Mouse (Mus musculus) heart, embryonic 11.5 days (tissue): ENCODE results near the gene Clec2d. TPM values are rescaled to one million over a fixed set of nuclear protein-coding genes. Genes with fewer than 3 reads are reported as not detected.

ENCODE experiments used
- ATAC-seq: fragments of 200-750 bp; cut with Nextera tagmentation; replicated peaks from 2 replicates; pipeline ENCODE4 v1.8.0; 2017; ENCODE audit warnings: moderate library complexity; ENCODE audit not compliant: insufficient number of reproducible peaks, low FRiP score, low TSS enrichment
- H3K27ac ChIP-seq: fragments of 300-500 bp; sonication (generic); 2 replicates; pipeline ENCODE4 v1.5.1; 2014; ENCODE audit warnings: mild to moderate bottlenecking, low read depth, low read length
- H3K27me3 ChIP-seq: fragments of 300-500 bp; sonication (generic); 2 replicates; pipeline ENCODE4 v1.6.1; 2014; ENCODE audit warnings: mild to moderate bottlenecking, low read length, mixed read lengths; ENCODE audit not compliant: control insufficient read depth, insufficient read depth
- H3K36me3 ChIP-seq: fragments of 300-500 bp; sonication (generic); 2 replicates; pipeline ENCODE4 v1.6.1; 2014; ENCODE audit warnings: mild to moderate bottlenecking, low read length, moderate library complexity, mixed read lengths; ENCODE audit not compliant: control insufficient read depth, insufficient read depth
- H3K4me1 ChIP-seq: fragments of 300-500 bp; sonication (generic); 2 replicates; pipeline ENCODE4 v1.6.1; 2014; ENCODE audit warnings: low read length; ENCODE audit not compliant: control insufficient read depth, insufficient read depth
- H3K4me2 ChIP-seq: fragments of 300-500 bp; sonication (generic); 2 replicates; pipeline ENCODE4 v1.6.1; 2014; ENCODE audit warnings: mild to moderate bottlenecking, moderate library complexity
- H3K4me3 ChIP-seq: fragments of 300-500 bp; sonication (generic); 2 replicates; pipeline ENCODE4 v1.5.1; 2014; ENCODE audit warnings: low read depth, low read length
- H3K9ac ChIP-seq: fragments of 300-500 bp; sonication (generic); 2 replicates; pipeline ENCODE4 v1.6.1; 2014; ENCODE audit warnings: mild to moderate bottlenecking, low read depth, low read length, moderate library complexity
- H3K9me3 ChIP-seq: fragments of 300-500 bp; sonication (generic); replicated peaks from 2 replicates; pipeline ENCODE4 v1.6.1; 2016; ENCODE audit warnings: low read length; ENCODE audit not compliant: control insufficient read depth
- WGBS: fragments of 180-500 bp; shearing (Covaris S2); extraction: QIAGEN DNeasy Blood & Tissue Kit; methylation state at CpG from one replicate; pipeline ENCODE4 v1.1.7; 2014; ENCODE audit not compliant: insufficient replicate concordance; 5-methylcytosine and 5-hydroxymethylcytosine counted together
- microRNA-seq: library from miRNA; unstranded; fragments of <30 nt; microRNA quantifications from one replicate; pipeline ENCODE4, GENCODE M21; 2016; ENCODE audit warnings: borderline number of aligned reads
- polyA plus RNA-seq: library from polyadenylated mRNA; unstranded; fragments of >200 nt; fragmentation: Nextera tagmentation; extraction: Ambion mirVana; gene quantifications from 2 replicates; pipeline ENCODE4 v1.2.1, GENCODE M21; 2014

Clec2d gene
- polyA plus RNA-seq, 1 experiment from 2014 or later, result not detected

GRCm38 (mm10) chr6:129233955-129234369, 53.5 kb downstream of the Clec2d start:
- no peak overlapping the region for H3K4me3 ChIP-seq
- H3K27me3 ChIP-seq, result no peaks in the 10 kb centered on the region
- no peak for ATAC-seq
- H3K4me1 ChIP-seq, result no peaks in the 10 kb centered on the region; the same call in 1 of the 2 replicates
- H3K36me3 ChIP-seq, result no peaks in the 10 kb centered on the region
- H3K4me2 ChIP-seq, result no peak overlapping the region
- no peaks in the 10 kb centered on the region for H3K9me3 ChIP-seq
- no peak overlapping the region for H3K9ac ChIP-seq
- 83% methylated on average over 11 of the region's 18 CpGs for WGBS
- H3K27ac ChIP-seq, result no peak overlapping the region

DNA sequence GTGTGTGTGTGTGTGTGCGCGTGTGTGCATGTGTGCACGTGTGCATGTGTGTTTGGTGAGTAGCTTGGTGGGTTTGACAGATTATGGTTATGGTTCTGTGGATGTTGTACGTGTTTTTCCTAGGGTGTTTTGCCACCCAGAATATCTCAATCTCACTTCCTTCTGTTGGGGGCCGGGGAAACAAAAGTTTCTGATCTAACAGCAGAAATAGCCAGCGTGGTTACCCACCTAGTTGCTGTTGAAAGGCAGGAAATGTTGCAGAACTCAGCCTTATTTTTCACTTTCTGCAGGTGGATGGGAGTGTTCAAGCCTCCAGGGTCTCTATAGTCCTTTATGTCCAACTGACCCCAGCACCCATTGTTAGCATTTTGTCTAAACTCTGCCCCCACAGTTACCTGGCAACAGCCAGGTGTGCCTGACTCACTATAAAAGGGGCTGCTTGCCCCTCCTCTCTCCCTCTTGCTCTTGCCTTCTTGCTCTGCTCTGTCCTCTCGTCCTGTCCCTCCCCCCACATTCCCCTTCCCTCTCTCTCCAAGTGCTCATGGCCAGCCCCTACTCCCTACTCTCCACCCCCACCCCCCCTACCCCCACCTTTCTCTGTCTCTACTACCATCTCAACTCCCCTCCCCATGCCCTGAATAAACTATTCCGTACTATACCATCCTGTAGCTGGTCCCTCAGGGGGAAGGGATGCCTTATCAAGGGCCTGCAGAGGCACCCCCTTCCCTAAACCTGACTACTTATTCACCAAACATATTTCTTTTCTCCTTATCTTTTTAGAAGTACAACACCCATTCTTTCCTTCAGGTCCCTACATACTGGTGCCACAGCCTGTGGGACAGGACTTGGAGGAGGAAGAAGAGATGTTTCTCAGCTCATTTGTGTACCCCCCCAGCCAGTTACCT, 54.3 kb downstream of the Clec2d start:
- H3K9ac ChIP-seq, result no peak overlapping the region
- H3K27ac ChIP-seq, result no peak overlapping the region
- no peaks in the 10 kb centered on the region for H3K9me3 ChIP-seq
- H3K4me1 ChIP-seq, result no peaks in the 10 kb centered on the region; the same call in 1 of the 2 replicates
- no peaks in the 10 kb centered on the region for H3K27me3 ChIP-seq
- no peak overlapping the region for H3K4me2 ChIP-seq
- no peak for ATAC-seq
- H3K36me3 ChIP-seq, result no peaks in the 10 kb centered on the region
- H3K4me3 ChIP-seq, result no peak overlapping the region
- whole genome bisulfite sequencing, result 60% methylated on average over 8 of the region's 8 CpGs

DNA sequence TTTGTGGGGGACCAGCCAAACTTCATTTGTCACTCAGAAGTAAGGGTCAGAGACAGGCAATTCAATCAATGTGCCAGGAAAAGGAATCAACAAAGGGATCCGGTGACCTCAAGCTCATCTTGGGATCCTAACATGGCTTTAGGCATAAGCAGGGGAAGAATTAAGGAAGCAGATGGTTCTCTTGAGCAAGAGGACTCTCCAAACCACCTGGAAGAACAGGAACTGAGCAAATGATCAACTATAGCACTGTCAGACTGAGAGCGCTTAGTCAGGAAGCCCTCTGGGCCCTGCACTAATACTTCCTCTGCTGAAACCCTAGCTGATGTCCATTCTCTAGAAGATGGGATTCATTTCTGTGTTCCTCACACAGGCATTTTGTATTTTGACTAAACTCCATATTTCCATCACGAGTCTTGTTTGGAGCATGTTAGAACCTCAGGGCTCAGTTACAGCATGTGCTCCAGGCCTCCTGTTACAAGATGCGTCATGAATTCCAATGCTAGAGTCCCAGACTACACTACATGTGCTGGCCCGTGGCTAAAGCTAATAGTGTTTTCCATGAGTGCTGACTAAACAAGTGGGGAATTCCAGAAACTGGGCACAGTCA, 55.5 kb downstream of the Clec2d start:
- no peaks in the 10 kb centered on the region; the same call in 1 of the 2 replicates for H3K4me1 ChIP-seq
- no peaks in the 10 kb centered on the region for H3K9me3 ChIP-seq
- no peak for ATAC-seq
- no peak overlapping the region for H3K4me2 ChIP-seq
- H3K36me3 ChIP-seq, result no peaks in the 10 kb centered on the region
- no peak overlapping the region for H3K4me3 ChIP-seq
- H3K27ac ChIP-seq, result no peak overlapping the region
- 82% methylated on average over 5 of the region's 5 CpGs for WGBS
- H3K27me3 ChIP-seq, result no peaks in the 10 kb centered on the region
- no peak overlapping the region for H3K9ac ChIP-seq

Small RNA genes within 50 kb of the gene (microRNA-seq; reads per million reads assigned to microRNA genes)
- not detected for gene Gm27514

Other genes starting within 250 kb of the Clec2d start
- gene Clec2g, start 246.2 kb upstream of the Clec2d start, polyA plus RNA-seq, result not detected in 2 replicates
- gene Klrb1f, start 134.7 kb upstream of the Clec2d start, polyA plus RNA-seq, result 0.40 TPM in 1 of 2 replicates, not detected in the other
- not detected in 2 replicates for gene Clec2e, start 79.7 kb upstream of the Clec2d start, polyA plus RNA-seq
- gene Cd69, start 94.8 kb downstream of the Clec2d start, polyA plus RNA-seq, result not detected in 2 replicates
- not detected in 2 replicates for gene 4922502D21Rik, start 151.2 kb downstream of the Clec2d start, polyA plus RNA-seq
- 0.31 and 0.42 TPM in 2 replicates for gene Clec12a, start 162.1 kb downstream of the Clec2d start, polyA plus RNA-seq
- gene Clec12b, start 205.3 kb downstream of the Clec2d start, polyA plus RNA-seq, result 0.42 and 0.84 TPM in 2 replicates
- 7.4 and 8.8 TPM in 2 replicates for gene Clec1b, start 216.7 kb downstream of the Clec2d start, polyA plus RNA-seq
- 0.23 and 0.36 TPM in 2 replicates for gene Clec9a, start 228.2 kb downstream of the Clec2d start, polyA plus RNA-seq